Mouse (Mus musculus): Measurements from ENCODE around the gene AY761185. TPM values are rescaled to one million over a fixed set of nuclear protein-coding genes. Genes with fewer than 3 reads are reported as not detected.

AY761185 gene
- polyA plus RNA-seq (2012; ENCODE audit: low replicate concordance) = not detected in 2 replicates

DNA sequence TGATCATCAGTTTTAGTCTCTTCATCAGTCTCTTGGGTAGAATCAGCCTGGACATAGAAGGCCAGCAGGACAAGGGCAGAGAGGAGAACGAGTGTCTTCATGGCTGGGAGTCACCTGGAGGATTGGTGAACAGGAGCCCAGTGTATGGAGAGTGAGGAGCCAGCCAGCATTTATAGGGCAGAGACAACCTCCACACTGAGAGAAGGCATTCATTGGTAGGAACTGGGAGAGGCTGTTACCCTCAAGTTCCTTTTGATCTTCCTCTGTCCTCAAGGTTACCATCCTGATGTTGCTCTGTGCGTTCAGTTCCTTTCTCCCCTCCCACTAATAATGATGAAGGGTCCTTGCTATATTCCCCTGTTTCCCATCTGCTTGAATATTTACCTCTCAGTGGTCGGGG is at the start of gene AY761185:
AY761185 (minus strand) TSS at position 101 of the 400 bp plus-strand sequence.

GRCm38 (mm10) chr8:20921971-20922370 is 22.5 kb downstream of the AY761185 start, which contains the start of gene Gm6040:
TSS of gene Gm6040 (minus strand) at chr8:20922071.

DNA sequence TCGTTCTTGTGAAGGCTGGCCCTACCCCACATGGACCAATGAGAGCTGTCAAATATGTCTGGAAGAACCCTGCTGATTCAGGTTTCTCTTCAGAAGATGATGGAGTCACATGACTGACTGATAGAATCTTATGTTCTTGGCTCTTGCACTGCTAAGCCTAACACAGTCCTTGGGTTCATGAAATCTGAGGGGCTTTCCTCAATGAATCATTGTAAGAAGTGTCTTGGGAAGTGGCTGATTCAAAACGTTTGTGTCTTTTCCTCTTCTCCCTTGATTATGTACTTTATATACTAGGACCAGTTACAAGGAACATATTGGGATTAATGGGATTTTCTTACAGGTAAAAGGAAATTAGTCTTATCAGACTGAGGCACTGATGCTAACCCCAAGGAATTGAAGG is 42.0 kb downstream of the AY761185 start, which contains the start of gene Gm15056:
Gm15056 (minus strand) TSS at position 101 of the 400 bp plus-strand sequence.

Other genes starting within 250 kb of the AY761185 start
- gene Defb33, start 52.0 kb downstream of the AY761185 start, polyA plus RNA-seq (2012; ENCODE audit: low replicate concordance) = not detected in 2 replicates
- gene Gm15056, start 42.1 kb downstream of the AY761185 start, polyA plus RNA-seq (2012; ENCODE audit: low replicate concordance) = not detected in 2 replicates
- gene Gm6040, start 22.6 kb downstream of the AY761185 start, polyA plus RNA-seq (2012; ENCODE audit: low replicate concordance) = not detected in 2 replicates
- not detected in 2 replicates for gene Defa21, start 80.8 kb upstream of the AY761185 start, polyA plus RNA-seq (2012; ENCODE audit: low replicate concordance)
- not detected in 2 replicates for gene Defa23, start 110.3 kb upstream of the AY761185 start, polyA plus RNA-seq (2012; ENCODE audit: low replicate concordance)
- gene Defa35, start 120.3 kb upstream of the AY761185 start, polyA plus RNA-seq (2012; ENCODE audit: low replicate concordance) = not detected in 2 replicates
- gene Defa25, start 139.7 kb upstream of the AY761185 start, polyA plus RNA-seq (2012; ENCODE audit: low replicate concordance) = not detected in 2 replicates
- gene Gm14851, start 151.3 kb upstream of the AY761185 start, polyA plus RNA-seq (2012; ENCODE audit: low replicate concordance) = not detected in 2 replicates
- not detected in 2 replicates for gene Defa30, start 189.9 kb upstream of the AY761185 start, polyA plus RNA-seq (2012; ENCODE audit: low replicate concordance)
- not detected in 2 replicates for gene Defa22, start 217.6 kb upstream of the AY761185 start, polyA plus RNA-seq (2012; ENCODE audit: low replicate concordance)
- not detected in 2 replicates for gene Defa31, start 246.9 kb upstream of the AY761185 start, polyA plus RNA-seq (2012; ENCODE audit: low replicate concordance)